Mouse (Mus musculus) MEL (cell line): Measurements from ENCODE around the gene H2-Ke6. TPM values are rescaled to one million over a fixed set of nuclear protein-coding genes. Genes with fewer than 3 reads are reported as not detected.

Experiments
- DNase-seq: peaks from one replicate; pipeline ENCODE4 v3.0.0; 2011; ENCODE audit warnings: low read depth, low spot score
- H3K27ac ChIP-seq: 2 replicates; pipeline ENCODE4 v1.5.1; 2012; ENCODE audit warnings: low read depth, mild to moderate bottlenecking, control low read depth, low read length, moderate library complexity; ENCODE audit not compliant: control insufficient read depth
- H3K27me3 ChIP-seq, 2 experiments: fragments of 150-350 bp in 1 of 2; sonication (generic) in 1 of 2; 2 replicates each; pipeline ENCODE4 v1.6.1; 2012; ENCODE audit warnings: low read length in 2 of 2, mild to moderate bottlenecking in 2 of 2, improper control_type of control experiment in 1 of 2, moderate library complexity in 1 of 2; ENCODE audit not compliant: insufficient read depth in 2 of 2, control insufficient read depth in 1 of 2
- H3K36me3 ChIP-seq, 2 experiments: 2 replicates each; pipeline ENCODE4 v1.6.1; 2012 to 2014; ENCODE audit warnings: low read length in 2 of 2, improper control_type of control experiment in 1 of 2, inconsistent platforms in 1 of 2, mild to moderate bottlenecking in 1 of 2; ENCODE audit not compliant: insufficient read depth in 2 of 2, control insufficient read depth in 1 of 2
- H3K4me1 ChIP-seq, 2 experiments: fragments of 150-350 bp in 1 of 2; sonication (generic) in 1 of 2; 2 replicates each; pipeline ENCODE4 v1.6.1; 2012; ENCODE audit warnings: low read length in 2 of 2, improper control_type of control experiment in 1 of 2, mild to moderate bottlenecking in 1 of 2; ENCODE audit not compliant: insufficient read depth in 2 of 2, control insufficient read depth in 1 of 2
- H3K4me3 ChIP-seq, 2 experiments: fragments of 150-350 bp in 1 of 2; sonication (generic) in 1 of 2; 2 replicates each; pipeline ENCODE4 v1.5.1; 2012; ENCODE audit warnings: low read depth in 2 of 2, low read length in 2 of 2, mild to moderate bottlenecking in 2 of 2, moderate library complexity in 2 of 2, control low read depth in 1 of 2, improper control_type of control experiment in 1 of 2; ENCODE audit not compliant: control insufficient read depth in 1 of 2, insufficient read depth in 1 of 2
- H3K79me2 ChIP-seq: 2 replicates; pipeline ENCODE4 v1.6.1; 2012; ENCODE audit warnings: mild to moderate bottlenecking, low read length, moderate library complexity; ENCODE audit not compliant: control insufficient read depth, poor library complexity, insufficient read depth
- H3K9ac ChIP-seq: 2 replicates; pipeline ENCODE4 v1.6.1; 2012; ENCODE audit warnings: low read depth, mild to moderate bottlenecking, control low read depth, low read length, moderate library complexity; ENCODE audit not compliant: control insufficient read depth, poor library complexity, severe bottlenecking
- H3K9me3 ChIP-seq: fragments of 150-350 bp; sonication (generic); replicated peaks from 2 replicates; pipeline ENCODE4 v1.6.1; 2012; ENCODE audit warnings: mild to moderate bottlenecking, low read length, improper control_type of control experiment, moderate library complexity; ENCODE audit not compliant: insufficient read depth
- CHD1 ChIP-seq: IDR thresholded peaks from 2 replicates; pipeline ENCODE4 v1.6.1; 2012; ENCODE audit warnings: low read depth, mild to moderate bottlenecking, inconsistent platforms, low read length, improper control_type of control experiment
- CTCF ChIP-seq, 3 experiments: IDR thresholded peaks in 2 of 3; conservative IDR thresholded peaks in 1 of 3; 2 replicates each; pipeline ENCODE4 v1.5.1; 2011 to 2012; ENCODE audit warnings: low read length in 3 of 3, low read depth in 2 of 3, mild to moderate bottlenecking in 2 of 3, improper control_type of control experiment in 1 of 3, inconsistent platforms in 1 of 3, mixed read lengths in 1 of 3, moderate library complexity in 1 of 3; ENCODE audit not compliant: control insufficient read depth in 1 of 3, insufficient read depth in 1 of 3, poor library complexity in 1 of 3, severe bottlenecking in 1 of 3
- E2F4 ChIP-seq: IDR thresholded peaks from 2 replicates; pipeline ENCODE4 v1.6.1; 2011; ENCODE audit warnings: low read depth, low read length, improper control_type of control experiment, borderline replicate concordance
- ELF1 ChIP-seq: IDR thresholded peaks from 2 replicates; pipeline ENCODE4 v1.6.1; 2014; ENCODE audit warnings: low read depth, mild to moderate bottlenecking, inconsistent platforms, low read length, improper control_type of control experiment, moderate library complexity
- GABPA ChIP-seq: IDR thresholded peaks from 2 replicates; pipeline ENCODE4 v1.6.1; 2012; ENCODE audit warnings: low read depth, mild to moderate bottlenecking, inconsistent platforms, low read length, improper control_type of control experiment, moderate library complexity
- GATA1 ChIP-seq: IDR thresholded peaks from 2 replicates; pipeline ENCODE4 v1.6.1; 2011; ENCODE audit warnings: low read depth, low read length, improper control_type of control experiment
- JUND ChIP-seq: IDR thresholded peaks from 2 replicates; pipeline ENCODE4 v1.6.1; 2011; ENCODE audit warnings: low read depth, mild to moderate bottlenecking, improper control_type of control experiment, low read length
- KAT2A ChIP-seq: conservative IDR thresholded peaks from 2 replicates; pipeline ENCODE4 v1.6.1; 2012; ENCODE audit warnings: low read depth, low read length, improper control_type of control experiment, inconsistent platforms
- MEF2A ChIP-seq: IDR thresholded peaks from 2 replicates; pipeline ENCODE4 v1.6.1; 2014; ENCODE audit warnings: low read depth, mild to moderate bottlenecking, inconsistent platforms, low read length, improper control_type of control experiment; ENCODE audit not compliant: poor library complexity, insufficient replicate concordance, severe bottlenecking; ENCODE audit errors: extremely low read depth
- MYC ChIP-seq: IDR thresholded peaks from 2 replicates; pipeline ENCODE4 v1.6.1; 2011; ENCODE audit warnings: low read depth, mild to moderate bottlenecking, low read length, improper control_type of control experiment, moderate library complexity
- NRF1 ChIP-seq: IDR thresholded peaks from 2 replicates; pipeline ENCODE4 v1.6.1; 2014; ENCODE audit warnings: low read depth, mild to moderate bottlenecking, inconsistent platforms, low read length, improper control_type of control experiment, moderate library complexity; ENCODE audit not compliant: poor library complexity, insufficient read depth, severe bottlenecking
- POLR2AphosphoS2 ChIP-seq: IDR thresholded peaks from 2 replicates; pipeline ENCODE4 v1.6.1; 2011; ENCODE audit warnings: low read length, improper control_type of control experiment
- POLR2AphosphoS5 ChIP-seq: IDR thresholded peaks from 2 replicates; pipeline ENCODE4 v1.6.1; 2012; ENCODE audit warnings: low read depth, borderline replicate concordance, mild to moderate bottlenecking, inconsistent platforms, low read length, moderate library complexity, mixed read lengths
- RAD21 ChIP-seq: IDR thresholded peaks from 2 replicates; pipeline ENCODE4 v1.6.1; 2011; ENCODE audit warnings: mild to moderate bottlenecking, low read depth, low read length, improper control_type of control experiment
- RCOR1 ChIP-seq: IDR thresholded peaks from 2 replicates; pipeline ENCODE4 v1.6.1; 2012; ENCODE audit warnings: low read depth, mild to moderate bottlenecking, inconsistent platforms, low read length, improper control_type of control experiment
- TAL1 ChIP-seq: IDR thresholded peaks from 2 replicates; pipeline ENCODE4 v1.6.1; 2012; ENCODE audit warnings: mild to moderate bottlenecking, inconsistent platforms, low read length, moderate library complexity, mixed read lengths
- TBP ChIP-seq: IDR thresholded peaks from 2 replicates; pipeline ENCODE4 v1.8.0; 2011; ENCODE audit warnings: low read depth, low read length, improper control_type of control experiment
- TCF12 ChIP-seq: IDR thresholded peaks from 2 replicates; pipeline ENCODE4 v1.6.1; 2014; ENCODE audit warnings: low read depth, mild to moderate bottlenecking, inconsistent platforms, low read length, improper control_type of control experiment, moderate library complexity
- USF2 ChIP-seq, 2 experiments: IDR thresholded peaks; 2 replicates each; pipeline ENCODE4 v1.6.1; 2011 to 2012; ENCODE audit warnings: improper control_type of control experiment in 2 of 2, low read length in 2 of 2, borderline replicate concordance in 1 of 2, inconsistent platforms in 1 of 2, low read depth in 1 of 2, mild to moderate bottlenecking in 1 of 2; ENCODE audit not compliant: insufficient read depth in 1 of 2
- ZKSCAN1 ChIP-seq: IDR thresholded peaks from 2 replicates; pipeline ENCODE4 v1.6.1; 2012; ENCODE audit warnings: low read depth, mild to moderate bottlenecking, inconsistent platforms, low read length, improper control_type of control experiment, moderate library complexity
- ZNF384 ChIP-seq: IDR thresholded peaks from 2 replicates; pipeline ENCODE4 v1.6.1; 2012; ENCODE audit warnings: low read depth, mild to moderate bottlenecking, inconsistent platforms, low read length, improper control_type of control experiment
- polyA plus RNA-seq, 2 experiments: library from polyadenylated mRNA; stranded (reverse) in 1 of 2; unstranded in 1 of 2; fragments of >175 nt in 1 of 2; fragments of >200 nt in 1 of 2; gene quantifications; 2 replicates each; pipeline versions ENCODE4 v1.2.1 to v1.2.4; 2012; ENCODE audit warnings: low replicate concordance in 2 of 2, low read depth in 1 of 2; ENCODE audit not compliant: insufficient read length in 2 of 2, insufficient read depth in 1 of 2, missing spikeins in 1 of 2
- total RNA-seq: library from RNA; depleted of rRNA; stranded (reverse); fragments of 300-350 nt; gene quantifications from 2 replicates; pipeline ENCODE4 v1.2.3, GENCODE M21; 2012

H2-Ke6 gene
- total and polyA plus RNA-seq, 3 experiments = 24.1 to 34.4 TPM; not detected in 1

DNA sequence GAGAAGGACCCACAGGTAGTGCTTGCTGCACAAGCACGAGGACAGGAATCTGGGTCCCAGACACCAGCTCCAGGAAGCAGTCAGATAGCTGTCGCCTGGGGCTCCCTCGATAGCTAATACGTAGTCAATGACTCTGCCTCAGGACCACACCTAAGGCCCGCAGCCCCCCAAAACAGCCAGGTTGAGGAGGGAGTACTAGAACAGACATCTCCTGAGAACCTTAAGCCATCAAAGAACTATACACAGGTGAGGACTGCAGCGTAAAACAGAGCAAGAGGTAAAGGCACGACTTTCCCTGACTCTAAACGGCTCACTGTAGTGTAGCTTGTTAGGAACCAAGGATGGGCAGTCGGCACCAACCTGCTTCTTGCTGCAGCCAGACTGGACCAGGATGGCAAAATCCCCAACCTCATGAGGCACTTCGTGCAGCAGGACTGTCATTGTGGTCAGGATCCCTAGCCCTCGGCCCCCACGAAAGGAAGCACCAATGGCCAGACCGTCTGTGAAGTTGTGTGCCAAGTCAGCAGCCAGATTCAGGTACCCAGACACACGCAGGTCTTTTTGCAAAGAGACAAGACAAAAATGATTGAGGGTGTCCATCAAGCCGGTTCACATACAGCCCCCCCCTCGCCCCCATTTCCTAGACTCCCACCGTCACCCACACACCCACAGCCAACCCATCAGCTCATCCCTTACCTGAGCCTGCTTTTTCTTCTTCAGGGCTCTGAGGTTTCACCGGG lies 1.5 kb upstream of the H2-Ke6 start:
- H3K9me3 ChIP-seq = no peaks in the 10 kb centered on the region
- peaks cover 3 to 17% of the 10 kb centered on the region in 2 experiments; a peak in 3 of 4 replicates for H3K36me3 ChIP-seq
- H3K9ac ChIP-seq = no peak overlapping the region
- H3K4me1 ChIP-seq = peaks cover 2 to 37% of the 10 kb centered on the region in 2 experiments; a peak in 3 of 4 replicates
- DNase-seq = no peak
- peaks cover 52% of the 10 kb centered on the region for H3K79me2 ChIP-seq
- TF ChIP-seq POLR2AphosphoS2 = no peak
- TF ChIP-seq RAD21 = no peak
- no peak for TF ChIP-seq CHD1
- H3K27ac ChIP-seq = no peak overlapping the region
- no peaks in the 10 kb centered on the region for H3K27me3 ChIP-seq
- H3K4me3 ChIP-seq = no peak overlapping the region

DNA sequence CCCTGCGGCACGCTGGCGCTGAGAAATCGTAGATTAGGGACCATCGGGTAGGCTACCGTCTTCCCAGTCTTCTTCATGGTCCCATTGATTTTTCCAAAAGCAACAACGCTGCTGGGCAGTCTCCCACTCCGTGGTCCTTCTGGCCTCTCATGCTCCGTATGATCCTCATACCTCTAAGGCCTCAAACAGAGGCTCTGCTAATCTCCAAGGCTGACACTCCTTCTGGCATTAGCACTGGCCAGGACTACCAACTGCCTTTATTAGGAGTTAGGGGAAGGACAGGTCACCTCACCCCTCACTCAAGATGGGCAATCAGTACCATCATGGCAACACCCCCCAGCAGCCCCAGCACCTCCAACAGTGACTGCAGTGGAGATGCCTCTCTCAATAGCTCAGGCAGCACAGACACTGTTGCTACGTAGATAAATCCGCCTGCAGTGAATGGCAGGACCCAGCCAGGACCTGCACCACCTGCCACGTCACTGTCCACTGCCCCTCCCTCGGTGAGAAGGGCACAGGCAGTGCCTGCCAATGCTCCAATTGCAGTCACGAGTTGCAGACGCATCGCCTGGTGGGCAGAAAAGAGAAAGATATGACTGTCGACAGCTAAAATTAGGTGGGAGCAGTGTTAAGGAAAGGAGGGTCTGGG lies 765 bp upstream of the H2-Ke6 start:
- Histone ChIP-seq H3K9ac (no peak overlapping the region), H3K27me3 (no peaks in the 10 kb centered on the region), H3K4me1 (peaks cover 2 to 37% of the 10 kb centered on the region in 2 experiments; a peak in 3 of 4 replicates), H3K27ac (no peak overlapping the region), H3K4me3 (no peak overlapping the region), H3K9me3 (no peaks in the 10 kb centered on the region)
- no peak for TF ChIP-seq TCF12
- TF ChIP-seq MYC = no peak
- TF ChIP-seq NRF1 = no peak
- TF ChIP-seq ZKSCAN1 = no peak
- TF ChIP-seq, all 39 proteins: peak for 0
- Histone ChIP-seq H3K36me3 (peaks cover 3 to 21% of the 10 kb centered on the region in 2 experiments; a peak in 3 of 4 replicates), H3K79me2 (peaks cover 50% of the 10 kb centered on the region)
- DNase-seq = no peak

DNA sequence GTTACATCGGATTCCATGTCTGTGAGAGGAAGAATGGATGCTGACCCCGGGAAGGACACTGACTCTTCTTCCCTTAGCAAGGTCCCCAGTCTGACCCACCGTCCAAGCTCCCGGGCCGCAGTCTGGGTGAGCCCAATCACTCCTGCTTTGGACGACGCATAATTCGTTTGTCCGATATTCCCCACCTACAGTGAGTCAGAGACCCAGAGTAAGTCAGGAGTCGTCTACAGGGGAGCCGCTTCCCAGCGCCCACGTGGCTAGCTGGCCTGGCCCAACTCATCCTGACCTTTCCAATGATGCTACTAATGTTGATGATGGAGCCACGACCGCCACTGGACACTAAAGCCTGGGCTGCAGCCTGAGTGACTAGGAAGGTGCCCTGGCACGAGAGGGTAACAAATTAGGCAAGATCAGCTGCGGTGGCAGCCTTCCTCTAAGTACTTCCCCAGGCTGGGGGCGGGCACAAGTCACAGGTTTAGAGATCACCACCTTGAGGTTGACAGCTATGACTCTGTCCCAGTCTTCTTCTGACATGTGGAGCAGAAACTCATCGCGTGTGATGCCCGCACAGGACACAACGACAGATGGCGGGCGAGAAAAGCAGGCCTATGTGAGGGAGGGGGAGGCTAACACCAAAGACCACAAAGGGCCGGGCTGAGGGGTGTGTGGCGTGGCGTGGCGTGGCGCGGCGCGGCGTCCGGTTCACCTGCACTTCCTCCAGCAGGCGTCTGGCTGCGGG lies 774 bp downstream of the H2-Ke6 start:
- Histone ChIP-seq H3K79me2 (peaks cover 39% of the 10 kb centered on the region), H3K27ac (peak overlapping the region; percentile 68), H3K27me3 (no peaks in the 10 kb centered on the region), H3K36me3 (peaks cover 3 to 15% of the 10 kb centered on the region in 2 experiments; a peak in 3 of 4 replicates), H3K4me1 (peaks cover 0 to 32% of the 10 kb centered on the region in 2 experiments; a peak in 2 of 4 replicates), H3K4me3 (peak overlapping the region; percentile 80 to 92), H3K9ac (peak overlapping the region; percentile 92), H3K9me3 (no peaks in the 10 kb centered on the region)
- TF ChIP-seq TCF12 (no peak), GABPA (no peak), USF2 (IDR thresholded peaks at IDR 0.05; ENCODE audit: borderline replicate concordance in 1 of 2, insufficient read depth in 1 of 2, low read depth in 1 of 2, low read length in 2 of 2) (no peak), MEF2A (no peak), GATA1 (no peak), POLR2AphosphoS5 (no peak), ZNF384 (no peak), CTCF (IDR thresholded peaks at IDR 0.05 in 2 of 3, conservative IDR thresholded peaks at IDR 0.05 in 1 of 3; ENCODE audit: control insufficient read depth in 1 of 3, insufficient read depth in 1 of 3, low read depth in 2 of 3, low read length in 3 of 3, poor library complexity in 1 of 3, severe bottlenecking in 1 of 3) (no peak), JUND (no peak), RCOR1 (no peak), TBP (no peak), E2F4 (no peak), TAL1 (no peak), ELF1 (no peak), KAT2A (no peak), NRF1 (no peak)
- peak; percentile 68 for DNase-seq
